Mouse (Mus musculus) thymus, postnatal 10 days (tissue): Measurements from ENCODE around the gene Yif1a.
A peak's percentile ranks its signal among the peaks of the same experiment; 100 is the strongest.

Experiments used
- DNase-seq, 2 experiments: peaks; one replicate each; pipeline ENCODE4 v3.0.0; 2021; ENCODE audit warnings: low spot score in 2 of 2

Yif1a gene

DNA sequence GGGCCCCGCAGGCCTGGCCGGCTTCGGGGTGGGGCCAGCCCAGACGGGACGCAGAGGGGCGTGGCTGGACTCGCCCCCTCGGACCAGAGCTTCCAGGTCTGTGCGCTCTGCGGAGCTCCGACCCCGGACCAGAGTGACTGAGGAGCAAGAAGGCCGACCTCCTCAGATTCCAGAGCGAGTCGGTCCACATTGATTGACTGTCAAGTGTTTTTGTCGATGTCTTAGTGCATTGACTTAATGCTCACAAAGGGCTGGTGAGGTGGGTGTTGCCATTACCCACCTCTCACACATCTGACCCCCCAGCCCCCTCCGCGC is 30.0 kb downstream of the Yif1a start, which contains the start of gene Klc2:
TSS of gene Klc2 (minus strand) at position 177 of the 315 bp plus-strand sequence.
- no peak for DNase-seq

- no peak for DNase-seq
Observed at GRCm38 (mm10) chr19:5122492-5122891, 34.2 kb downstream of the Yif1a start.

DNA sequence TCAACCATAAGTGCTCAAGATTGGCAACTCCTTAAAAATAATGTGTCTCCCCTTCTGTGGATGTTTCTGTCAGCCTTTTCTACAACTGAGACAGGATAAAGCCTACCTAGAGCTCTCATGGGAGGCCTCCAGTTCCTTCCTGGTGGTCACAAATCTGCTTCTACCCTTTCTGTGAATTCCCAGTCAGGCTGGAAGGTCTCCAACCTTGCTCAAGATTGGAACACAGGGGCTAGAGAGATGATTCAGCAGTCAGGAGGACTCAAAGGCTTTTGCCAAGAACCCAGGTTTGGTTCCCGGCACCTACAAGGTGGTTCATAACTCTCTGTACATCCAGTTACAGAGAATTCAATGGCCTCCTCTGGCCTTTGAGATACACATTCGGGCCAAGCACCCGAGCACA is 34.9 kb downstream of the Yif1a start:
- DNase-seq, result no peak

DNA sequence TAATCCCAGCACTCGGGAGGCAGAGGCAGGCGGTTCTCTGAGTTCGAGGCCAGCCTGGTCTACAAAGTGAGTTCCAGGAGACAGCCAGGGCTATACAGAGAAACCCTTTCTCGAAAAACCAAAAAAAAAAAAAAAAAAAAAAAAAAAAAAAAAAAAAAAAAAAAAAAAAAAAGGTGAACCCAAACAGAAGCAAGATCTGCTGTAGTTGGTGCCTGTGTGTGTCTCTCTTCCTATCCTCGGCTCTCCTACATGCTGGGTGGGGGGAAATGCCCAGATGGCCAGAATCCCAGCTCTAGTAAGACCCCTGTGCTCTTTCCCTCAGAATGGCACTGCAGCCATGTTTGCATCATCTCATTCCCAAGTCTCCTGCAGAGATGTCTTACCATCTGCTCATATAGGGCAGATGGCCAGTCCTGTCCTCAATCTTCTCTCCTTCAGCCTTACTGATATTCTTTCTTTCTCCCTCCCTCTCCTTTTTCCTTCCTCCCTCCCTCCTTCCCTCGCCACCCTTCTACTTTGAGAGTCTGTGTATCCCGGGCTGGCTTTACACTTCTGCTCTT is 35.8 kb downstream of the Yif1a start:
- no peak for DNase-seq

GRCm38 (mm10) chr19:5129770-5130169 is 41.4 kb downstream of the Yif1a start:
- DNase-seq, result no peak

- no peak for DNase-seq
Observed at GRCm38 (mm10) chr19:5131237-5131636, 42.9 kb downstream of the Yif1a start.

DNA sequence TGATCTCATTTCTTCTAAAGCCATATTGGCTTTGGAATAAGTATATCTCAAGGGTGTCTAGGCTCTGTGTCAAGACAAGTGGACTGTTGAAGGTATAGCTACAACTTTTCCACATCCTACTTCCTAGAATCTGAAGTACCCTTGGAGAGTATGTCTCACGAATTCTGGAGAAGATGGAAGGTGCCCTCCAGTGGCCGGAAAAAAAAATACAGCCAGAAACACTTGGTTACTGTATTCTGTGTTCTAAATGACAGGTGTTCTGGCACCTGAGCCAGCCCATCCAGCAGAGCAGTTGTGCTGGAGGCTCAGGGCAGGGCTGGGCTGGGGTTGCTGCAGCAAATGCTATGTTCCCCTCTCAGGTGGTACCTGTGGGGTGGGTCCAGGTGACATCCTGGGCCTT is 51.3 kb downstream of the Yif1a start:
- peak in 1 of 2 experiments; percentile 47 for DNase-seq
